Mouse (Mus musculus): Measurements from ENCODE around the gene Wbp4.

DNA sequence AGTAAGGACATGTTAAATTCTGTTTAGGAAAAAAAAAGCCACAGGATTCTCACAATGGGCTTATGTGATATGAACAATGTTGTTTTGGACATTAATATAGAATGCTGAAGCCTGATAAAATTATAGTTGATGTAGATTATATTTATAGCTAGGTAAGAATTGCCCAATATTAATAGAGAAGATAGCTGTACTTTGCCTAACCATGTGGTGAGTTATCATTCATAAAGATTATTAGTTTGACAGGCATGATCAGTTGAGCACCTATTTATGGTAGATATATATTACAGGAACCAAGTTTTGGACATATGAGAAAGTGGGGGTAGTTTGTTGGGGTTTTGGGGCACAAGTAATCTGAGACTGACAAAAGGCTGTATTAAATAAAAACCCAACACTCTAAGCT, 39.3 kb upstream of the Wbp4 start:
- TF ChIP-seq CTCF (IDR thresholded peaks at IDR 0.05; ENCODE audit: low read depth, low read length) (no peak), POLR2A (IDR thresholded peaks at IDR 0.05; ENCODE audit: extremely low read depth, insufficient read depth, low read length) (no peak)
